Mouse (Mus musculus): ENCODE measurements at regions not wholly inside any gene's neighbourhood (a gene's known extent, or its start where the extent isn't known, plus 50 kb on each side); places are given as distances from the start of the nearest gene placed in this dataset.

GRCm38 (mm10) chr2:128386846-128387621 lies 204.0 kb upstream of the Spdye4c start:
- TF ChIP-seq CTCF (IDR thresholded peaks at IDR 0.05; ENCODE audit: low read depth) (no peak), EP300 (IDR thresholded peaks at IDR 0.05; ENCODE audit: low read depth) (no peak)

Measured in liver, embryonic 14.5 days (tissue).